Mouse (Mus musculus) embryonic facial prominence, embryonic 11.5 days (tissue): ENCODE data around the gene Aatk. TPM values are rescaled to one million over a fixed set of nuclear protein-coding genes. Genes with fewer than 3 reads are reported as not detected.

Source experiments
- ATAC-seq: fragments of 200-750 bp; cut with Nextera tagmentation; replicated peaks from 2 replicates; pipeline ENCODE4 v1.8.0; 2017; ENCODE audit warnings: low read depth; ENCODE audit not compliant: insufficient number of reproducible peaks, low FRiP score, low TSS enrichment
- DNase-seq: peaks from one replicate; pipeline ENCODE4 v3.0.0-alpha.2; 2015; ENCODE audit warnings: low spot score
- H3K27ac ChIP-seq: fragments of 300-500 bp; sonication (generic); replicated peaks from 2 replicates; pipeline ENCODE4 v1.5.1; 2014; ENCODE audit warnings: mild to moderate bottlenecking, low read depth, low read length, control low read depth
- H3K27me3 ChIP-seq: fragments of 300-500 bp; sonication (generic); 2 replicates; pipeline ENCODE4 v1.6.1; 2014; ENCODE audit warnings: mild to moderate bottlenecking, low read length, moderate library complexity, mixed read lengths; ENCODE audit not compliant: control insufficient read depth, insufficient read depth
- H3K36me3 ChIP-seq: fragments of 300-500 bp; sonication (generic); replicated peaks from 2 replicates; pipeline ENCODE4 v1.6.1; 2014; ENCODE audit warnings: low read depth, mild to moderate bottlenecking, low read length, moderate library complexity, mixed read lengths; ENCODE audit not compliant: control insufficient read depth, insufficient read depth
- H3K4me1 ChIP-seq: fragments of 300-500 bp; sonication (generic); 2 replicates; pipeline ENCODE4 v1.6.1; 2014; ENCODE audit warnings: low read length, mixed read lengths; ENCODE audit not compliant: control insufficient read depth, insufficient read depth
- H3K4me2 ChIP-seq: fragments of 300-500 bp; sonication (generic); 2 replicates; pipeline ENCODE4 v1.6.1; 2014; ENCODE audit warnings: low read depth, mild to moderate bottlenecking, control low read depth, low read length, moderate library complexity
- H3K4me3 ChIP-seq: fragments of 300-500 bp; sonication (generic); 2 replicates; pipeline ENCODE4 v1.5.1; 2014; ENCODE audit warnings: low read depth, low read length, control low read depth
- H3K9ac ChIP-seq: fragments of 300-500 bp; sonication (generic); replicated peaks from 2 replicates; pipeline ENCODE4 v1.6.1; 2014; ENCODE audit warnings: mild to moderate bottlenecking, control low read depth, low read length
- H3K9me3 ChIP-seq: fragments of 300-500 bp; sonication (generic); replicated peaks from 2 replicates; pipeline ENCODE4 v1.6.1; 2016; ENCODE audit warnings: mild to moderate bottlenecking, low read length, inconsistent platforms, mixed read lengths; ENCODE audit not compliant: control insufficient read depth
- WGBS: fragments of 180-500 bp; shearing (Covaris S2); extraction: QIAGEN DNeasy Blood & Tissue Kit; methylation state at CpG from one replicate; pipeline ENCODE4 v1.1.7; 2014; 5-methylcytosine and 5-hydroxymethylcytosine counted together
- polyA plus RNA-seq: library from polyadenylated mRNA; unstranded; fragments of >200 nt; fragmentation: Nextera tagmentation; extraction: Ambion mirVana; gene quantifications from 2 replicates; pipeline ENCODE4 v1.2.1, GENCODE M21; 2014

Aatk gene
- polyA plus RNA-seq, 1 experiment from 2014 or later, result 1.2 TPM

DNA sequence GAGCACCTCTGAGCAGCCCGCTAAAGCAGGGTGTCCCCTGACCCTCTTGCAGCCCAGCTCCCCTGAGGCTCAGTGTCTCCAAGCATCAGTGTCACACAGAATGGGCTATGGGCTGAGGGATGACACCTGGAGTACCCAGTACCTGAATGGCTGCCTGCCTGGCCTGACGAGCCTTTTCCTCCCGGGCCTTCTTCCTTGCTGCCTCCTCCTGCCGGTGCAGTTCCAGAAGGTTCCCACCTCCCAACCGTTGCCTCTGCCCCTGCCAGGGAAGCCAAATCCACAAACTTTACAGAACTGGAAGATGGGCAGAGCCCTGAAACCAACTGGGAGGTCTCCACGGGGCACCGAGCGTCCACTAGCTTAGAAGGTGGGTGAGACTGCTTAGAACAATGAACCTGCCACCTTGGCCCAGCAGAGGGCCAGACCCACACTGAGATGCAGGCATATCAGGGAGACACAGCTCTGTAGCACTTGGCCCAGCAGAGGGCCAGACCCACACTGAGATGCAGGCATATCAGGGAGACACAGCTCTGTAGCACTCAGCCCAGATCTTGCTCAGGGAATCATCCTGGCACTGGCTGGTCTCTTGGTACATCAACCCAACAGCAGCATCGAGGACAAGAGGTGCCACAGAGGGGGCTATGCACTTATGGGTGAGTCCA is 26.1 kb upstream of the Aatk start:
- 90% methylated on average over 9 of the region's 9 CpGs for WGBS
- ATAC-seq (no peak), DNase-seq (no peak)
- H3K36me3 ChIP-seq, result peaks cover 8% of the 10 kb centered on the region
- H3K4me3 ChIP-seq, result no peak overlapping the region
- H3K9me3 ChIP-seq, result no peaks in the 10 kb centered on the region
- H3K4me2 ChIP-seq, result no peak overlapping the region
- H3K9ac ChIP-seq, result no peak overlapping the region
- H3K27me3 ChIP-seq, result no peaks in the 10 kb centered on the region
- no peaks in the 10 kb centered on the region for H3K4me1 ChIP-seq
- H3K27ac ChIP-seq, result no peak overlapping the region

DNA sequence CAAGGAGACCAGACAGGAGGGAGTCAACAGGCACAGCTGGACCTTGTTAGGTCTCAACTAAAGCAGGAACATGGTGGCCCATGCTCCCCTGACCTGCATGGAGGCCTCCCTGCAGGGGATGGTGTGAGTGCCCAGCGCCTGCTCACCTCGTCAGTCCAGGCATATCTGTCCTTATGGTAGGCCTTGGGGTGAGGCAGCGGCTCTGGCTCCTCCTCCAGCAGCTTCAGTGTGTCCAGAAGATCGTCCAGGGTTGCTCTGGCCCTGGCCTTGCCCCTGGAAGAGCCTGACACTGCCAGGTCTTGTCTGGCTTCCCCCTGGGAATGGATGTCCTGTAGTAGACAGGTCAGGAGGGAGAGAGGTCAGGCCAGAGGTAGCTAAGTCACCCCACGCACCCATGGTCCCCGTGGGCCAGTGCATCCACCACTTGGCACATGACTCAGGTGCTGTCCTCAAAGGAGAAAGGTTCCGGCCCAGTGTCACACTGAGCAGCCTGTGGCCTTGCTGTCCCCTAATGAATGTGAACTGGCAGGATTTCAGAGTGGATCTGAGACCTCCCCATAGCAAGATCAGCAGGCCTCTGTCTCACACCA is 24.9 kb upstream of the Aatk start:
- H3K4me3 ChIP-seq, result no peak overlapping the region
- 63% methylated on average over 7 of the region's 7 CpGs for WGBS
- no peaks in the 10 kb centered on the region for H3K27me3 ChIP-seq
- no peak for DNase-seq
- no peaks in the 10 kb centered on the region for H3K4me1 ChIP-seq
- H3K36me3 ChIP-seq, result peaks cover 9% of the 10 kb centered on the region
- no peak for ATAC-seq
- H3K27ac ChIP-seq, result no peak overlapping the region
- no peak overlapping the region for H3K4me2 ChIP-seq
- H3K9ac ChIP-seq, result no peak overlapping the region
- H3K9me3 ChIP-seq, result no peaks in the 10 kb centered on the region

DNA sequence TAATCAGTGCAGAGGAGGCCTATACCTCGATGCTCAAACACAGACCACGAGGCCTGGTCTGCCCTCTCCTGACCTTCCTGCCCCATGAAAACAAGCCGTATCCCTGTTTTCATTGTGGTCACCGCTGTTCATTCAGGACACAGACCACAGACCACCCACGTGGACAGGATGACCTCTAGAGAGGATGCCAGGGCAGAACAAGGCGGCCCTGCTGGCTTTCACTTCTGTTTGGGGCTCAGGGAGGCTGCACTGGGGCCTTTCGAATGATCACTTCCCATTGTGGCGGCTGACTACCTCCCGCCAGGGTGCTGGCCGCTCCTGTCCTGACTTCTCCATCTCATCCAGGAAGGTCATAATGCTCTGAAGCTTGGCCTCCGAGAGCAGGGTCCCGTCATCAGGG is 24.1 kb upstream of the Aatk start:
- Histone ChIP-seq H3K9ac (no peak overlapping the region), H3K27me3 (no peaks in the 10 kb centered on the region), H3K4me2 (no peak overlapping the region), H3K36me3 (peaks cover 9% of the 10 kb centered on the region), H3K4me1 (no peaks in the 10 kb centered on the region), H3K27ac (no peak overlapping the region), H3K9me3 (no peaks in the 10 kb centered on the region), H3K4me3 (no peak overlapping the region)
- no peak for ATAC-seq
- DNase-seq, result no peak
- 27% methylated on average over 12 of the region's 12 CpGs for WGBS

DNA sequence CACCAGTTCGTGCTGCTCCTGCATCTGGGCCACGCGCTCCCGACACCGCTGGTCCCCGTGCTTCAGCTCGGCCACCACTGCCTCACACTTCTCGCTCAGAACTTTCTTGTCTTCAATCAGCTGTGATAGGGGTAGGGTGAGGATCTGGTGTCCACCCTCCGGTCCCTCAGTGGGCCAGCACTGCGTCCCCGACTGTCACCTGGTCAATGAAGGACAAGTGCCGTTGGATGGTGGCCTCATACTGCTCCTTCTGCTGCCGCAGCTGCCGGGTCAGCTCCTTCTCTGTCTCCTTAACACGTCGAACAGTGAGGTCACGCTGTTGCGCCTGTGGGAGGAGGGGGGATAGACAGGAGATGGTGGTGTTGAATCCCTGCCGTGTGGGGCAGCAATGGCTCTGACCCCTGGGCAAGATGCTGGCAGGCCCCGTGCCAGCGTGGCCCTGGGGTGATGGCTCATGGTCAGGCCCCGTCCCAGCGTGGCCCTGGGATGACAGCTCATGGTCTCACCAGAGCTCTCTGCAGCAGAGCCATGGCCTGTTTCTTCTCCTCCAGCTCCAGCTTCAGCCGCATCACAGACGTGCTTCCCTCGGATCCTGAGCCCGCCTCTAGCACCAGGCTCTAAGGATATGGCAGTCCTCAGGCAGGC is 23.4 kb upstream of the Aatk start:
- no peaks in the 10 kb centered on the region for H3K27me3 ChIP-seq
- H3K4me1 ChIP-seq, result no peaks in the 10 kb centered on the region
- no peak overlapping the region for H3K27ac ChIP-seq

DNA sequence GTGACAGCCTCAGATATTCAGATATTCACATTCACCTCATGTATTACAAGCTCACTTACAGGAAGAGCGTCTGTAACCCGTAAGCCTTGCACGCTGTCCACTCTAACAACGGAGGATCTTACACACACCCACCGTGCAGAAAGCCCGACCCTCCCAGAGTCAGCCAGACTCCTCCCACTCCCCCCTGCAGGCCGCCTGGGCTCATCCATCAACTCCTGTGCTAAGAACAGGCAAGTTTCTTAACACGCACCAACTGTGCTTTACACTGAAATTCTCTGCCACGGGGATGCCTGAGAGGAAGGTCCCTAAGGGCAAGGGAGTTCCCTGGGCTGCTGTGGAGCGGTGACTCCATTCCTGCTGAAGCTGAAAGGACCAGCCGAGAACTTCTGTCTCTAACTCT is 22.3 kb upstream of the Aatk start:
- no peaks in the 10 kb centered on the region for H3K4me1 ChIP-seq
- H3K4me2 ChIP-seq, result no peak overlapping the region
- H3K27me3 ChIP-seq, result no peaks in the 10 kb centered on the region
- H3K27ac ChIP-seq, result no peak overlapping the region
- peaks cover 9% of the 10 kb centered on the region for H3K36me3 ChIP-seq
- no peak overlapping the region for H3K9ac ChIP-seq
- WGBS, result 49% methylated on average over 11 of the region's 11 CpGs
- H3K9me3 ChIP-seq, result no peaks in the 10 kb centered on the region
- no peak for DNase-seq
- no peak overlapping the region for H3K4me3 ChIP-seq
- no peak for ATAC-seq

More for the DNA sequence above, 23.4 kb upstream of the Aatk start:
- H3K4me2 ChIP-seq, result no peak overlapping the region
- H3K9ac ChIP-seq, result no peak overlapping the region
- H3K9me3 ChIP-seq, result no peaks in the 10 kb centered on the region
- peaks cover 9% of the 10 kb centered on the region for H3K36me3 ChIP-seq
- WGBS, result 84% methylated on average over 27 of the region's 27 CpGs
- DNase-seq (no peak), ATAC-seq (no peak)
- H3K4me3 ChIP-seq, result no peak overlapping the region

DNA sequence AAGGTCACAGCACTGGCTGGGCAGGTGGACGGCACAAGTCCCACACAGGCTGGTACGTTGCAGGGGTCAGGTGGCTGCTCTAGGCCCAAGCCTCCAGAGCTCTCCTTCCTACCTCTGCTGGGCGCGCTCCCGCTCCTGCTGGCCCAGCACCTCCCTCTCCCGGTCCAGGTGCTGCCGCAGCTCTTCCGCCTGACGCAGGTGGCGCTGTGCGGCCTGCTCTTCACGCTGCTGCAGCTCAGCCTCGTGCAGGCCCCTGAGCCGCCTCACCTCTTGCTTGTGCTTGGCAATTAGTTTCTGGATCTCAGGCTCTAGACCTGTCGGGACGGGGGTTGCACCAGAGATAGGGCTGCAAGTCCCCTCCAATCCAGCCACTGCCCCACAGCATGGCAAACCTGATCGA is 20.9 kb upstream of the Aatk start:
- peak; percentile 37 for DNase-seq
- Histone ChIP-seq H3K27ac (no peak overlapping the region), H3K4me3 (no peak overlapping the region), H3K9me3 (no peaks in the 10 kb centered on the region), H3K27me3 (no peaks in the 10 kb centered on the region), H3K4me1 (no peaks in the 10 kb centered on the region), H3K36me3 (peaks cover 11% of the 10 kb centered on the region), H3K9ac (no peak overlapping the region), H3K4me2 (no peak overlapping the region)
- ATAC-seq, result no peak; the same call in 1 of the 2 replicates
- 46% methylated on average over 17 of the region's 17 CpGs for WGBS

DNA sequence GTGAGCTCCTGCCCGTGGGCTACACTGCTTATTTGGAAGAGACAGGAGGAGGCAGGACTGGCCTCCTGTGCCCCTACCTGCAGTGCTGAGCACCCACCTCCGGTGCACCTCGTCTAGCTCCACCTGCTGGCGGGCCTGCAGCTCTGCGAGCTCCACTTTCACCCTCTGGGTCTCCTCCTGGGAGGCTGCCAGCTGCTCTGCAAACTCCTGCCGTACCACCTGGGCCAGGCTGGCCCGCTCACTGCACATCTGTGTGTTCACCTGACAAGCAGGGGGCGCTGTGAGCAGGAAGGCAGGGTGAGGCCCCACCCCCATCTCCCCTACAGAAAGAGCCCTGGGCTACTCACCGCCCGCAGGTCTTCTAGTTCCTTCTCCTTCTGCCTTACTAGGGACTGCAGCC is 18.3 kb upstream of the Aatk start:
- Histone ChIP-seq H3K4me3 (no peak overlapping the region), H3K9me3 (no peaks in the 10 kb centered on the region), H3K36me3 (peaks cover 8% of the 10 kb centered on the region), H3K9ac (no peak overlapping the region), H3K4me2 (no peak overlapping the region), H3K4me1 (no peaks in the 10 kb centered on the region), H3K27ac (no peak overlapping the region), H3K27me3 (no peaks in the 10 kb centered on the region)
- 43% methylated on average over 10 of the region's 10 CpGs for WGBS
- DNase-seq (peak; percentile 55), ATAC-seq (no peak)

DNA sequence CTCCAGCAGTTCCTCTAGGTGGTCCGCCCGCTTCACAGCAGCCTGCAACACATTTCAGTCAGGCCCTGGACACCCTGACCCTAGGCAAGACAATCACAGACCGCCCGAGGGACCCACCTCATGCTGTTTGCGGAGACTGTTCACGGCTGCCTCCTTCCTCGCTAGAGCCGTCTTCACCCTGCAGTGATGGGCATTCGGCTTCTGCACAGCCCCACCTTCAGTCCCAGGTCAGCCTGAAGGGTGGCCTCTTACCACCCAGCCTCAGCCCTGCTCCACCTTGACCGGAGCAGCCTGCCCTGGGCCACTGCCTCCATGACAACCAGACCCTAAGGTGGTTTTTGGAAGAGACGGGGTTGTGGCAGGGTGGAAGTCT is 17.7 kb upstream of the Aatk start:
- Histone ChIP-seq H3K36me3 (peaks cover 8% of the 10 kb centered on the region), H3K4me1 (no peaks in the 10 kb centered on the region)
- 88% methylated on average over 11 of the region's 11 CpGs for WGBS

More for the DNA sequence above, 17.7 kb upstream of the Aatk start:
- no peaks in the 10 kb centered on the region for H3K27me3 ChIP-seq
- no peak overlapping the region for H3K27ac ChIP-seq
- no peak overlapping the region for H3K4me3 ChIP-seq
- H3K4me2 ChIP-seq, result no peak overlapping the region
- H3K9ac ChIP-seq, result no peak overlapping the region
- no peaks in the 10 kb centered on the region for H3K9me3 ChIP-seq
- DNase-seq, result no peak
- ATAC-seq, result no peak
